Mouse (Mus musculus) heart, postnatal 14 days (tissue): Measurements from ENCODE around the gene Rusc2. TPM values are rescaled to one million over a fixed set of nuclear protein-coding genes. Genes with fewer than 3 reads are reported as not detected.

Experiments used
- DNase-seq, 2 experiments: peaks; one replicate each; pipeline ENCODE4 v3.0.0; 2021 to 2022
- intact Hi-C: fragments of 180-260 bp; cut with DNase I; formaldehyde crosslinking; loops from one replicate; pipeline ENCODE4 v1.15.1; 2025
- total RNA-seq, 2 experiments: library from RNA; stranded (reverse); gene quantifications; 2 replicates each; pipeline ENCODE4 v1.2.3; 2021

Rusc2 gene
- total RNA-seq, 2 experiments from 2014 or later = 43.8 to 51.1 TPM

GRCm38 (mm10) chr4:43406162-43406971 lies 24.6 kb downstream of the Rusc2 start:
- peak; percentile 83 to 84 for DNase-seq
- intact Hi-C loops = loop anchor here (1.0 to 5.0 kb wide), 2 partner anchors 24 to 64 kb away; no protein-coding TSS in a partner anchor

GRCm38 (mm10) chr4:43407071-43407920 lies 25.5 kb downstream of the Rusc2 start:
- DNase-seq = no peak
- intact Hi-C loops = loop anchor here (5.0 kb wide), 1 partner anchor 65 kb away; no protein-coding TSS in a partner anchor

GRCm38 (mm10) chr4:43414761-43415160 lies 33.0 kb downstream of the Rusc2 start:
- no peak for DNase-seq
- intact Hi-C loops = no loop called here

- intact Hi-C loops = no loop called here
- DNase-seq = no peak
Observed at GRCm38 (mm10) chr4:43415221-43416070, 33.7 kb downstream of the Rusc2 start.

- DNase-seq = no peak
- intact Hi-C loops = no loop called here
Observed at GRCm38 (mm10) chr4:43416071-43416490, 34.3 kb downstream of the Rusc2 start.

GRCm38 (mm10) chr4:43417269-43418062 lies 35.7 kb downstream of the Rusc2 start:
- no peak for DNase-seq
- intact Hi-C loops = no loop called here

- no peak for DNase-seq
- intact Hi-C loops = no loop called here
Observed at GRCm38 (mm10) chr4:43418450-43418849, 36.7 kb downstream of the Rusc2 start.

GRCm38 (mm10) chr4:43418973-43419656 lies 37.3 kb downstream of the Rusc2 start:
- intact Hi-C loops = loop anchor here (1.0 kb wide), 1 partner anchor 37 kb away; no protein-coding TSS in a partner anchor

GRCm38 (mm10) chr4:43419801-43420281 lies 38.1 kb downstream of the Rusc2 start:
- DNase-seq = no peak
- intact Hi-C loops = loop anchor here (1.0 to 5.0 kb wide), 4 partner anchors 38 to 373 kb away; partner anchors contain the start of genes Atp8b5 and Fam214b

More at GRCm38 (mm10) chr4:43418973-43419656, 37.3 kb downstream of the Rusc2 start:
- peak in 1 of 2 experiments; percentile 57 for DNase-seq

- DNase-seq = peak; percentile 81 to 88
- intact Hi-C loops = loop anchor here (1.0 to 5.0 kb wide), 3 partner anchors 69 to 373 kb away; partner anchors contain the start of genes Atp8b5 and Fam214b
Observed at GRCm38 (mm10) chr4:43420305-43420704, 38.5 kb downstream of the Rusc2 start.

GRCm38 (mm10) chr4:43421632-43422240 lies 40.0 kb downstream of the Rusc2 start:
- DNase-seq = no peak
- intact Hi-C loops = loop anchor here (5.0 kb wide), 1 partner anchor 374 kb away; the partner anchor contains the start of gene Fam214b

- DNase-seq = no peak
- intact Hi-C loops = loop anchor here (5.0 kb wide), 1 partner anchor 376 kb away; the partner anchor contains the start of gene Fam214b
Observed at GRCm38 (mm10) chr4:43423267-43423934, 41.6 kb downstream of the Rusc2 start.

- no peak for DNase-seq
- intact Hi-C loops = loop anchor here (5.0 kb wide), 1 partner anchor 377 kb away; the partner anchor contains the start of gene Fam214b
Observed at GRCm38 (mm10) chr4:43424072-43424471, 42.3 kb downstream of the Rusc2 start.

- DNase-seq = no peak
- intact Hi-C loops = no loop called here
Observed at GRCm38 (mm10) chr4:43425197-43425596, 43.4 kb downstream of the Rusc2 start.

- no peak for DNase-seq
- intact Hi-C loops = no loop called here
Observed at GRCm38 (mm10) chr4:43425648-43426380, 44.0 kb downstream of the Rusc2 start.

- intact Hi-C loops = no loop called here
Observed at GRCm38 (mm10) chr4:43426487-43426886, 44.7 kb downstream of the Rusc2 start.

More at GRCm38 (mm10) chr4:43426487-43426886, 44.7 kb downstream of the Rusc2 start:
- DNase-seq = no peak
